Mouse (Mus musculus): ENCODE measurements at regions not wholly inside any gene's neighbourhood (a gene's known extent, or its start where the extent isn't known, plus 50 kb on each side); places are given as distances from the start of the nearest gene placed in this dataset.

GRCm38 (mm10) chr13:59966535-59967255, 143.7 kb upstream of the Tut7 start:
- H3K4me3 ChIP-seq (ENCODE audit: low read length) = no peak overlapping the region
- H3K27ac ChIP-seq (ENCODE audit: low read depth, low read length) = no peak overlapping the region
- no peak overlapping the region for H3K9ac ChIP-seq (ENCODE audit: low read depth, low read length)
- H3K4me2 ChIP-seq (replicated peaks; ENCODE audit: low read depth, low read length) = no peak overlapping the region
- peaks cover 5% of the 10 kb centered on the region; the same call in 1 of the 2 replicates for H3K27me3 ChIP-seq (ENCODE audit: control insufficient read depth, insufficient read depth, low read length)
- 58% methylated on average over 17 of the region's 17 CpGs for WGBS
- no peaks in the 10 kb centered on the region for H3K36me3 ChIP-seq (ENCODE audit: control insufficient read depth, insufficient read depth, low read length)
- 0 out of 2 replicates have a peak, but pooled peaks have one; percentile 33 for ATAC-seq (ENCODE audit: low FRiP score, low TSS enrichment)
- H3K4me1 ChIP-seq (ENCODE audit: control insufficient read depth, insufficient read depth, low read length) = peaks cover 13% of the 10 kb centered on the region
- no peaks in the 10 kb centered on the region for H3K9me3 ChIP-seq (ENCODE audit: control insufficient read depth, low read length)

DNA sequence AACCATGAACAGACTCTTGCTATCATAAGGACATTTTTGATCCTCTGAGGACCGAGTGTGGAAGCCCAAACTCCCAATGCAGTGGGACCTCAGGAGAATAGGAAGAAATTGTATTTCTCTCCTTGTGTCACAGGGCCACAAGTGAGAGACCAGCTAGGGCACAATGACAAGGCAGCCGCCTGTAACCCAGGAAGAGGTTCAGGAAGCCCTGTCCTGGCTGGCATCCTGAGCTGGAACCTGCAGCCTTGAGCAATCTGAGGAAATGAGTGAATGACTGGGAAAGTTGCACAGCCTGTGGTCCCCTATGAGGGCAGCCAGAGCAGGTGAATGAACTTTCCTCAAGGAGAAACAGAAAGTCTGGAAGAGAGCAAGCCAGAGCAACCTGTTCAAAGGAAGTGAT, 142.0 kb upstream of the Tut7 start:
- ATAC-seq (ENCODE audit: low FRiP score, low TSS enrichment) = no peak
- Histone ChIP-seq H3K36me3 (ENCODE audit: control insufficient read depth, insufficient read depth, low read length) (no peaks in the 10 kb centered on the region), H3K4me3 (ENCODE audit: low read length) (no peak overlapping the region), H3K4me1 (ENCODE audit: control insufficient read depth, insufficient read depth, low read length) (peaks cover 5% of the 10 kb centered on the region; the same call in 1 of the 2 replicates), H3K27ac (ENCODE audit: low read depth, low read length) (no peak overlapping the region), H3K4me2 (replicated peaks; ENCODE audit: low read depth, low read length) (no peak overlapping the region), H3K9ac (ENCODE audit: low read depth, low read length) (no peak overlapping the region), H3K9me3 (ENCODE audit: control insufficient read depth, low read length) (no peaks in the 10 kb centered on the region), H3K27me3 (ENCODE audit: control insufficient read depth, insufficient read depth, low read length) (peaks cover 3% of the 10 kb centered on the region; the same call in 1 of the 2 replicates)
- WGBS = 90% methylated on average over 2 of the region's 2 CpGs

GRCm38 (mm10) chr13:59962676-59963664, 140.0 kb upstream of the Tut7 start:
- Histone ChIP-seq H3K4me2 (replicated peaks; ENCODE audit: low read depth, low read length) (no peak overlapping the region), H3K27ac (ENCODE audit: low read depth, low read length) (no peak overlapping the region), H3K4me3 (ENCODE audit: low read length) (no peak overlapping the region), H3K4me1 (ENCODE audit: control insufficient read depth, insufficient read depth, low read length) (peaks cover 5% of the 10 kb centered on the region; the same call in 1 of the 2 replicates), H3K9ac (ENCODE audit: low read depth, low read length) (no peak overlapping the region), H3K36me3 (ENCODE audit: control insufficient read depth, insufficient read depth, low read length) (no peaks in the 10 kb centered on the region), H3K9me3 (ENCODE audit: control insufficient read depth, low read length) (no peaks in the 10 kb centered on the region), H3K27me3 (ENCODE audit: control insufficient read depth, insufficient read depth, low read length) (no peaks in the 10 kb centered on the region)
- ATAC-seq (ENCODE audit: low FRiP score, low TSS enrichment) = no peak
- 64% methylated on average over 21 of the region's 21 CpGs for WGBS

DNA sequence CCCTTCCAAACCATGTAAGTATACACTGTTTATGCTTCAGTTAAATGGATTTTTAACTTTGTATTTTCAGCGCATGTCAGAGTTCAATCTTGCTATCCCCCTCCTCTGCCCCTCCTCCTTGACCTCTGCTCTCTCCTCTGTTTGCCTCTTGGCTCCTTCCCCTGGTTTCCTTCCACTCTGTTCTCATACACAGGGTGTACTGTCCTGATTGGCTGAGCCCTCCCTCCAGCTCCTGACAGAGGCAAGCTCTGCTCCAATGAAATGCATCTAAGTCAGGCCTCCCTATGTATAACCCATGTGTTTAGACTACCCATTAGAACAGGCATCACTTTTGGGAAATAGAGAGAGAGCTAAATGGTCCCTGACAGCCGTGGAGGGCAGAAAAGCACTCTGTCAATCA, 133.5 kb upstream of the Tut7 start:
- no peak overlapping the region for H3K4me3 ChIP-seq (ENCODE audit: low read length)
- no peaks in the 10 kb centered on the region for H3K9me3 ChIP-seq (ENCODE audit: control insufficient read depth, low read length)
- H3K36me3 ChIP-seq (ENCODE audit: control insufficient read depth, insufficient read depth, low read length) = no peaks in the 10 kb centered on the region
- H3K4me2 ChIP-seq (replicated peaks; ENCODE audit: low read depth, low read length) = no peak overlapping the region
- H3K9ac ChIP-seq (ENCODE audit: low read depth, low read length) = no peak overlapping the region
- H3K27ac ChIP-seq (ENCODE audit: low read depth, low read length) = no peak overlapping the region
- H3K27me3 ChIP-seq (ENCODE audit: control insufficient read depth, insufficient read depth, low read length) = no peaks in the 10 kb centered on the region
- no peak for ATAC-seq (ENCODE audit: low FRiP score, low TSS enrichment)
- WGBS = 64% methylated on average over 2 of the region's 2 CpGs
- no peaks in the 10 kb centered on the region for H3K4me1 ChIP-seq (ENCODE audit: control insufficient read depth, insufficient read depth, low read length)

- Histone ChIP-seq H3K9ac (ENCODE audit: low read depth, low read length) (no peak overlapping the region), H3K4me3 (ENCODE audit: low read length) (no peak overlapping the region), H3K36me3 (ENCODE audit: control insufficient read depth, insufficient read depth, low read length) (no peaks in the 10 kb centered on the region), H3K27me3 (ENCODE audit: control insufficient read depth, insufficient read depth, low read length) (no peaks in the 10 kb centered on the region), H3K4me2 (replicated peaks; ENCODE audit: low read depth, low read length) (no peak overlapping the region), H3K4me1 (ENCODE audit: control insufficient read depth, insufficient read depth, low read length) (peaks cover 3% of the 10 kb centered on the region; the same call in 1 of the 2 replicates), H3K9me3 (ENCODE audit: control insufficient read depth, low read length) (no peaks in the 10 kb centered on the region), H3K27ac (ENCODE audit: low read depth, low read length) (no peak overlapping the region)
- 51% methylated on average over 4 of the region's 4 CpGs for WGBS
- ATAC-seq (ENCODE audit: low FRiP score, low TSS enrichment) = 0 out of 2 replicates have a peak, but pooled peaks have one; percentile 52
Measured at GRCm38 (mm10) chr13:59952809-59953208, 129.9 kb upstream of the Tut7 start.

- no peaks in the 10 kb centered on the region for H3K36me3 ChIP-seq (ENCODE audit: control insufficient read depth, insufficient read depth, low read length)
- no peak overlapping the region for H3K27ac ChIP-seq (ENCODE audit: low read depth, low read length)
- no peak overlapping the region for H3K9ac ChIP-seq (ENCODE audit: low read depth, low read length)
- no peak for ATAC-seq (ENCODE audit: low FRiP score, low TSS enrichment)
- WGBS = 66% methylated on average over 3 of the region's 3 CpGs
- no peak overlapping the region for H3K4me3 ChIP-seq (ENCODE audit: low read length)
- H3K9me3 ChIP-seq (ENCODE audit: control insufficient read depth, low read length) = no peaks in the 10 kb centered on the region
- no peak overlapping the region for H3K4me2 ChIP-seq (replicated peaks; ENCODE audit: low read depth, low read length)
- H3K4me1 ChIP-seq (ENCODE audit: control insufficient read depth, insufficient read depth, low read length) = peaks cover 7% of the 10 kb centered on the region
- H3K27me3 ChIP-seq (ENCODE audit: control insufficient read depth, insufficient read depth, low read length) = no peaks in the 10 kb centered on the region
Measured at GRCm38 (mm10) chr13:59952116-59952515, 129.2 kb upstream of the Tut7 start.

- Histone ChIP-seq H3K27me3 (ENCODE audit: control insufficient read depth, insufficient read depth, low read length) (no peaks in the 10 kb centered on the region), H3K27ac (ENCODE audit: low read depth, low read length) (no peak overlapping the region), H3K9me3 (ENCODE audit: control insufficient read depth, low read length) (no peaks in the 10 kb centered on the region), H3K4me3 (ENCODE audit: low read length) (no peak overlapping the region), H3K4me2 (replicated peaks; ENCODE audit: low read depth, low read length) (no peak overlapping the region), H3K9ac (ENCODE audit: low read depth, low read length) (no peak overlapping the region), H3K36me3 (ENCODE audit: control insufficient read depth, insufficient read depth, low read length) (no peaks in the 10 kb centered on the region), H3K4me1 (ENCODE audit: control insufficient read depth, insufficient read depth, low read length) (peaks cover 11% of the 10 kb centered on the region)
- ATAC-seq (ENCODE audit: low FRiP score, low TSS enrichment) = no peak
- 86% methylated on average over 3 of the region's 3 CpGs for WGBS
Measured at GRCm38 (mm10) chr13:59950281-59950680, 127.3 kb upstream of the Tut7 start.

DNA sequence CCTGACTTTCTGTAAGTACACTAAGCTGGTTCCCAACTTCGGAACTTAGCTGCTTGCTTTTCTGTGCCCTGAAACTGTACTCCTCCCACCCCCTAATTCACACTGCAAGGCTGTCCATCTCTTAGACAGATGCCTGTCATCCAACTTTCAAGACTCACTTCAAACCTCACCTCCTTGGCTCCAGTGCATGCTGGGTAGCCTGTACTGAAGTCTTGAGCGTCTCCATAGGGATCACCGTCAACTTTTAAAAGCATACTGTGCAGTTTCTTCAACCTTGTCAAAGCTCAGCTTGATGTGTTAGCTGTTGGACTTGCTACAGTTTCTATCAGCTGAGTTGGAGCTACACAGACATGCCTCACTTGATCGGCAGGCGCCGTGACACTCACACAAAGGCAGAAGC, 126.5 kb upstream of the Tut7 start:
- no peaks in the 10 kb centered on the region for H3K36me3 ChIP-seq (ENCODE audit: control insufficient read depth, insufficient read depth, low read length)
- 91% methylated on average over 6 of the region's 6 CpGs for WGBS
- no peak overlapping the region for H3K9ac ChIP-seq (ENCODE audit: low read depth, low read length)
- no peaks in the 10 kb centered on the region for H3K27me3 ChIP-seq (ENCODE audit: control insufficient read depth, insufficient read depth, low read length)
- no peak for ATAC-seq (ENCODE audit: low FRiP score, low TSS enrichment)
- H3K27ac ChIP-seq (ENCODE audit: low read depth, low read length) = no peak overlapping the region
- H3K4me2 ChIP-seq (replicated peaks; ENCODE audit: low read depth, low read length) = no peak overlapping the region
- no peaks in the 10 kb centered on the region for H3K9me3 ChIP-seq (ENCODE audit: control insufficient read depth, low read length)
- peaks cover 11% of the 10 kb centered on the region for H3K4me1 ChIP-seq (ENCODE audit: control insufficient read depth, insufficient read depth, low read length)
- no peak overlapping the region for H3K4me3 ChIP-seq (ENCODE audit: low read length)

Measured in kidney, embryonic 14.5 days (tissue).